Mouse (Mus musculus) ES-E14 (cell line): ENCODE data around the gene Snrpd2. TPM values are rescaled to one million over a fixed set of nuclear protein-coding genes. Genes with fewer than 3 reads are reported as not detected.
A peak's percentile ranks its signal among the peaks of the same experiment; 100 is the strongest.

ENCODE experiments used
- DNase-seq: peaks from one replicate; pipeline ENCODE4 v3.0.0-alpha.2; 2013; ENCODE audit warnings: low read depth, low spot score
- H3K27ac ChIP-seq: 2 replicates; pipeline ENCODE4 v1.5.1; 2012; ENCODE audit warnings: low read depth, mild to moderate bottlenecking, low read length, moderate library complexity, mixed read lengths; ENCODE audit not compliant: poor library complexity, insufficient read depth, severe bottlenecking
- H3K36me3 ChIP-seq: 2 replicates; pipeline ENCODE4 v1.6.1; 2012; ENCODE audit warnings: mild to moderate bottlenecking, low read length, moderate library complexity, mixed read lengths; ENCODE audit not compliant: control insufficient read depth, poor library complexity, insufficient read depth, severe bottlenecking
- H3K4me1 ChIP-seq, 2 experiments: fragments of 150-350 bp in 1 of 2; sonication (generic) in 1 of 2; 2 replicates each; pipeline ENCODE4 v1.6.1; 2012; ENCODE audit warnings: low read length in 2 of 2, mild to moderate bottlenecking in 1 of 2, mixed read lengths in 1 of 2; ENCODE audit not compliant: control insufficient read depth in 2 of 2, insufficient read depth in 2 of 2, poor library complexity in 1 of 2
- H3K4me3 ChIP-seq, 2 experiments: fragments of 150-350 bp in 1 of 2; sonication (generic) in 1 of 2; 2 replicates each; pipeline ENCODE4 v1.5.1; 2012; ENCODE audit warnings: low read length in 2 of 2, low read depth in 1 of 2, mild to moderate bottlenecking in 1 of 2, mixed read lengths in 1 of 2; ENCODE audit not compliant: insufficient read depth in 1 of 2, poor library complexity in 1 of 2, severe bottlenecking in 1 of 2
- H3K9ac ChIP-seq: 2 replicates; pipeline ENCODE4 v1.6.1; 2012; ENCODE audit warnings: low read depth, mild to moderate bottlenecking, low read length, mixed read lengths; ENCODE audit not compliant: poor library complexity, insufficient read depth, severe bottlenecking
- H3K9me3 ChIP-seq: fragments of 150-350 bp; sonication (generic); 2 replicates; pipeline ENCODE4 v1.6.1; 2012; ENCODE audit warnings: low read depth, mild to moderate bottlenecking, low read length; ENCODE audit not compliant: control insufficient read depth, insufficient read depth
- CHD2 ChIP-seq: IDR thresholded peaks from 2 replicates; pipeline ENCODE4 v1.6.1; 2014; ENCODE audit warnings: mild to moderate bottlenecking, low read depth, low read length, inconsistent platforms
- HCFC1 ChIP-seq: IDR thresholded peaks from 2 replicates; pipeline ENCODE4 v1.6.1; 2012; ENCODE audit warnings: low read length, inconsistent platforms, borderline replicate concordance; ENCODE audit not compliant: insufficient read depth
- MAFK ChIP-seq: IDR thresholded peaks from 2 replicates; pipeline ENCODE4 v1.6.1; 2014; ENCODE audit warnings: mild to moderate bottlenecking, low read depth, low read length, inconsistent platforms; ENCODE audit not compliant: insufficient read depth
- ZC3H11A ChIP-seq: IDR thresholded peaks from 2 replicates; pipeline ENCODE4 v1.6.1; 2012; ENCODE audit warnings: low read depth, mild to moderate bottlenecking, inconsistent platforms, low read length, borderline replicate concordance
- ZNF384 ChIP-seq: IDR thresholded peaks from 2 replicates; pipeline ENCODE4 v1.6.1; 2012; ENCODE audit warnings: low read depth, low read length, inconsistent platforms
- in situ Hi-C, 2 experiments: fragments of 600-800 bp; cut with MboI; formaldehyde crosslinking; loops; one replicate each; pipeline ENCODE4 v1.15.1; 2025; ENCODE audit warnings: low sequenced_read_pairs in 2 of 2, inconsistent platforms in 1 of 2; ENCODE audit not compliant: unreplicated experiment in 2 of 2
- total RNA-seq: library from RNA; depleted of rRNA; stranded (reverse); fragments of 300-350 nt; gene quantifications from 2 replicates; pipeline ENCODE4 v1.2.3, GENCODE M21; 2012

Gene Snrpd2
- total RNA-seq, 1 experiment: 355 TPM

DNA sequence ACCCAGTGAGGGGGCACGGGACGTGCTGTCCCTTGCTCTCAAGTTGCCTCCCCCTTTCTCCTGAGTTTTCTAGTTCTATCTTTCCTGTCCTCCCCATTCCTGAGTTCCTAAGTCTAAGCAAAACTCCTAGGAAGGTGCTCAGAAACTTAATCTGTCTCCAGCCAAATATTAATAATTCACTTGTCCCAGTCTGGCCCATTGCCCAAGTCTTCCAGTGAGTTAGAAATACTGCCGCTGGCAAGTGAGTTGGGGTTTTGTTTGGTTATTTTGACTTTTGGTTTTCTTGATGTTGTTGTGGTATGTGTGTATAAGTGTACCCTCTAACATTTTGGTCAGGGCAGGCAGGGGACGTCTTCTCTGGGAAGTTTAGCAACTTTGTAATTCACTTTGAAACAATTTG, 27.8 kb upstream of the Snrpd2 start:
- Histone ChIP-seq H3K4me1 (peaks cover 0 to 4% of the 10 kb centered on the region in 2 experiments; a peak in 2 of 4 replicates), H3K36me3 (no peaks in the 10 kb centered on the region), H3K9ac (no peak overlapping the region), H3K9me3 (no peaks in the 10 kb centered on the region), H3K27ac (no peak overlapping the region), H3K4me3 (no peak overlapping the region)
- TF ChIP-seq MAFK (no peak), ZNF384 (no peak), CHD2 (no peak), HCFC1 (no peak), ZC3H11A (no peak)
- DNase-seq: no peak
- in situ Hi-C loops: no loop called here

DNA sequence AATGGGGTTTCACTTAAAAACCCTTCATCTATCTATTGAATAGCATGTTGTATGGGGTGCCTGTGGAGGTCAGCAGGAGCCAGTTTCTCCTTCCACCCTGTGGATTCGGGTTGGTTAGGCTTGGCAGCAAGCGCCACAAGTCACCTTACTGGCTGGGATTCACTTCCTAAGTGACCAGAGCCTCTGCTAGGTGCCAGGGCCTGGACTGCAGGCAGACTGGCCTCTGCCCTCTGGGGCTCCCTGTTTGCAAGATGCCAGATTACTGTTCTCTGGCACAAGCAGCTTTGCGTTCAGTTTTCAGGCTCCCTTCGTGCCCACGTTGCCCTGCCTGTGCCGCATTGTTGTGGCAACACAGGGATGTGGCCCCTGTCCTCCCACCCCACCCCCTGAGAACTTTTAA, 24.8 kb upstream of the Snrpd2 start:
- Histone ChIP-seq H3K4me1 (peaks cover 0 to 2% of the 10 kb centered on the region in 2 experiments; a peak in 1 of 4 replicates), H3K9ac (no peak overlapping the region), H3K9me3 (no peaks in the 10 kb centered on the region), H3K27ac (no peak overlapping the region), H3K36me3 (peaks cover 2% of the 10 kb centered on the region; the same call in 1 of the 2 replicates), H3K4me3 (no peak overlapping the region)
- no peak for DNase-seq
- in situ Hi-C loops: no loop called here
- TF ChIP-seq HCFC1 (no peak), CHD2 (no peak), ZC3H11A (no peak), MAFK (no peak), ZNF384 (no peak)

DNA sequence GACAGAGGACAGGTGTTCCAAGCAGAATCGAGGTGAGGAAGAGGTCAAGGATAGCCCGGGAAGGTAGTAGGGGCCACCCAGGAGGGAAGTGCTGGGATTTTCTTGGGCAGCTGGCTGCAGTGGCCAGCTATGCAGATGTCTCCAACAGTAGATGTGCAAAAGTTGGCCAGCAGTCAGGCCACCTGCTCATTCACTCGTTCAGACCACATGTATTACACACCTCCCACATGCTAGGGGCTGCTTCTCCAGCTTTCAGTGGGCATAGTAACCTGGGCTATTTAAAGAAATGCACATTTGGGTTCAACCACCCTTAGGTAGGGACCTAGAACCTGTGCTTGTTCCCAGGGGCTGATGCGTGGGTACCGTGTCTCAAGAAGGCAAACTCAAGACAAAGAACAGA, 21.8 kb upstream of the Snrpd2 start:
- H3K9me3 ChIP-seq: no peaks in the 10 kb centered on the region
- H3K36me3 ChIP-seq: peaks cover 2% of the 10 kb centered on the region; the same call in 1 of the 2 replicates
- H3K4me1 ChIP-seq: 0 out of 4 replicates have a peak, but pooled peaks cover 2 to 5% of the 10 kb centered on the region in 2 experiments
- no peak for TF ChIP-seq ZNF384
- no peak for TF ChIP-seq CHD2
- TF ChIP-seq HCFC1: no peak
- TF ChIP-seq MAFK: no peak
- TF ChIP-seq ZC3H11A: no peak
- no peak overlapping the region for H3K9ac ChIP-seq
- DNase-seq: no peak
- in situ Hi-C loops: no loop called here
- H3K27ac ChIP-seq: no peak overlapping the region
- no peak overlapping the region for H3K4me3 ChIP-seq

DNA sequence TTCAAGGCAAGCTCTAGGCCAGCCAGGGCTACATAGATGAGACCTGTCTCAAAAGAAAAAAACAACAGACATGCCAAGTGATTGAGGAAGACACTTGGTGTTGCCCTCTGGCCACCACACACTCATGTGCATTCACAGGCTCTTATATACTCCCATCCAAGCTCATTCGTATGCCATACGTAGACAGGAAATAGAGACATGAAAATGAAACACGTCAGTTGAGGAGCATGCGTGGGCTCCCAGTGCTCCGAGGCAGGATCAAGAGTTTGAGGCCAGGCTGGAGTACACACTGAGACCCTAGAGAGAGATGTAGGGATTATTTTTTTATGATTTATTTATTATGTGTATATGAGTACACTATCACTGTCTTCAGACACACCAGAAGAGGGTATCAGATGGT, 20.1 kb upstream of the Snrpd2 start:
- Histone ChIP-seq H3K4me3 (no peak overlapping the region), H3K27ac (no peak overlapping the region), H3K36me3 (peaks cover 2% of the 10 kb centered on the region; the same call in 1 of the 2 replicates), H3K9ac (no peak overlapping the region), H3K9me3 (no peaks in the 10 kb centered on the region), H3K4me1 (0 out of 4 replicates have a peak, but pooled peaks cover 2 to 5% of the 10 kb centered on the region in 2 experiments)
- no peak for DNase-seq
- TF ChIP-seq ZNF384: no peak
- TF ChIP-seq ZC3H11A: no peak
- no peak for TF ChIP-seq HCFC1
- TF ChIP-seq MAFK: no peak
- TF ChIP-seq CHD2: no peak
- in situ Hi-C loops: no loop called here

DNA sequence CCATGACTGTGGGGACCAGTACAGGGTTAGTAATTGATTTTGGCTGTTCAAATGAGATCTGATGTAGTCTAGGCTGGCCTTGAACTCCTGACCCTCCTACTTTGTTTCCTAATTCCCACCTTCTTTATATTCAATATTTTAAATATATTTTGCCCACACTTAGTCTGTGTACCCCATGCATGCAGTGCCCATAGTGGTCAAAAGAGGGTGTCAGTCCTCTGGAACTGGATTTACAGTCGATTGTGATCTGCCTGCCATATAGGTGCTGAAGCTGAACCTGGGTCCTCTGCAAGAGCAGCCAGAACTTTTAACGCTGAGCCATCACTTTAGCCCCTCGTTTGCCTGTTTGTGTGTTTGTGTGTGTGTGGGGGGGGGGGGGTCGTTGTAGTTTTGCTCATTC, 18.9 kb upstream of the Snrpd2 start:
- Histone ChIP-seq H3K9ac (no peak overlapping the region; the same call in 1 of the 2 replicates), H3K9me3 (no peaks in the 10 kb centered on the region), H3K4me1 (peaks cover 5 to 8% of the 10 kb centered on the region in 2 experiments; a peak in 1 of 4 replicates), H3K36me3 (peaks cover 4% of the 10 kb centered on the region; the same call in 1 of the 2 replicates), H3K27ac (no peak overlapping the region), H3K4me3 (peak overlapping the region in 1 of 2 experiments; percentile 70; a peak in 2 of 4 replicates)
- DNase-seq: no peak
- TF ChIP-seq MAFK (peak; percentile 54; the same call in 1 of the 2 replicates), CHD2 (no peak), ZC3H11A (no peak), HCFC1 (no peak)
- in situ Hi-C loops: no loop called here
